Mouse (Mus musculus) midbrain, embryonic 14.5 days (tissue): ENCODE measurements around the gene Zdhhc20. TPM values are rescaled to one million over a fixed set of nuclear protein-coding genes. Genes with fewer than 3 reads are reported as not detected.

Experiments used
- ATAC-seq: fragments of 200-750 bp; cut with Nextera tagmentation; 2 replicates; pipeline ENCODE4 v1.8.0; 2017; ENCODE audit warnings: moderate number of reproducible peaks, moderate library complexity; ENCODE audit not compliant: low FRiP score, low TSS enrichment
- DNase-seq: peaks from one replicate; pipeline ENCODE4 v3.0.0-alpha.2; 2015
- H3K27ac ChIP-seq: fragments of 300-500 bp; sonication (generic); replicated peaks from 2 replicates; pipeline ENCODE4 v1.5.1; 2014; ENCODE audit warnings: mild to moderate bottlenecking, low read depth, low read length, moderate library complexity
- H3K27me3 ChIP-seq: fragments of 300-500 bp; sonication (generic); 2 replicates; pipeline ENCODE4 v1.6.1; 2014; ENCODE audit warnings: low read length, control low read depth, mixed read lengths; ENCODE audit not compliant: control insufficient read depth, insufficient read depth
- H3K36me3 ChIP-seq: fragments of 300-500 bp; sonication (generic); 2 replicates; pipeline ENCODE4 v1.6.1; 2014; ENCODE audit warnings: low read length, control low read depth; ENCODE audit not compliant: control insufficient read depth, insufficient read depth
- H3K4me1 ChIP-seq: fragments of 300-500 bp; sonication (generic); 2 replicates; pipeline ENCODE4 v1.6.1; 2014; ENCODE audit warnings: mild to moderate bottlenecking, antibody characterized with exemption, low read length, control low read depth; ENCODE audit not compliant: control insufficient read depth, insufficient read depth
- H3K4me2 ChIP-seq: fragments of 300-500 bp; sonication (generic); 2 replicates; pipeline ENCODE4 v1.6.1; 2014; ENCODE audit warnings: mild to moderate bottlenecking, low read length, moderate library complexity
- H3K4me3 ChIP-seq: fragments of 300-500 bp; sonication (generic); replicated peaks from 2 replicates; pipeline ENCODE4 v1.5.1; 2014; ENCODE audit warnings: low read depth, low read length
- H3K9ac ChIP-seq: fragments of 300-500 bp; sonication (generic); replicated peaks from 2 replicates; pipeline ENCODE4 v1.6.1; 2014; ENCODE audit warnings: mild to moderate bottlenecking, low read length, moderate library complexity
- H3K9me3 ChIP-seq: fragments of 300-500 bp; sonication (generic); 2 replicates; pipeline ENCODE4 v1.6.1; 2016; ENCODE audit warnings: low read length, control low read depth, mixed read lengths; ENCODE audit not compliant: control insufficient read depth
- WGBS: fragments of 180-500 bp; shearing (Covaris S2); extraction: QIAGEN DNeasy Blood & Tissue Kit; methylation state at CpG from one replicate; pipeline ENCODE4 v1.1.7; 2014; 5-methylcytosine and 5-hydroxymethylcytosine counted together
- polyA plus RNA-seq: library from polyadenylated mRNA; unstranded; fragments of >200 nt; fragmentation: Nextera tagmentation; extraction: Ambion mirVana; gene quantifications from 2 replicates; pipeline ENCODE4 v1.2.1, GENCODE M21; 2014

Gene Zdhhc20
- polyA plus RNA-seq, 1 experiment from 2014 or later = 43.2 TPM

GRCm38 (mm10) chr14:57827284-57827683 lies 62.8 kb downstream of the Zdhhc20 start:
- H3K27me3 ChIP-seq = no peaks in the 10 kb centered on the region
- 78% methylated on average over 1 of the region's 1 CpGs for WGBS
- peak overlapping the region; percentile 78; the same call in 1 of the 2 replicates for H3K4me3 ChIP-seq
- no peaks in the 10 kb centered on the region; the same call in 1 of the 2 replicates for H3K36me3 ChIP-seq
- H3K9ac ChIP-seq = peak overlapping the region; percentile 72
- H3K9me3 ChIP-seq = no peaks in the 10 kb centered on the region
- H3K4me1 ChIP-seq = peaks cover 12% of the 10 kb centered on the region
- ATAC-seq (no peak), DNase-seq (no peak)
- peak overlapping the region; percentile 76 for H3K4me2 ChIP-seq
- no peak overlapping the region for H3K27ac ChIP-seq

- peak; percentile 98 for DNase-seq
- Histone ChIP-seq H3K4me1 (peaks cover 12% of the 10 kb centered on the region), H3K27ac (peak within 1 kb of the TSS; percentile 85), H3K4me3 (peak within 1 kb of the TSS; percentile 78), H3K9ac (peak within 1 kb of the TSS; percentile 72), H3K27me3 (no peaks in the 10 kb centered on the region), H3K36me3 (peaks cover 6% of the 10 kb centered on the region), H3K9me3 (no peaks in the 10 kb centered on the region), H3K4me2 (peak within 1 kb of the TSS; percentile 76)
- WGBS = under 1% methylated on average over 96 of the region's 96 CpGs
- ATAC-seq = peak; percentile 94
These were observed 64.0 kb downstream of the Zdhhc20 start, which contains the start of the genes Ska3 and Mrpl57 for GRCm38 (mm10) chr14:57825788-57826751. Gene Ska3 (minus strand): TSS chr14:57826185. Gene Mrpl57 (plus strand): TSS chr14:57826234.

- Histone ChIP-seq H3K4me1 (0 out of 2 replicates have a peak, but pooled peaks cover 3% of the 10 kb centered on the region), H3K9ac (no peak overlapping the region), H3K27me3 (no peaks in the 10 kb centered on the region), H3K36me3 (peaks cover 20% of the 10 kb centered on the region), H3K9me3 (no peaks in the 10 kb centered on the region), H3K27ac (no peak overlapping the region), H3K4me2 (no peak overlapping the region), H3K4me3 (no peak overlapping the region)
- DNase-seq (no peak), ATAC-seq (no peak)
- 95% methylated on average over 4 of the region's 4 CpGs for WGBS
These were observed 69.2 kb downstream of the Zdhhc20 start for GRCm38 (mm10) chr14:57820839-57821238.

- DNase-seq (no peak), ATAC-seq (no peak)
- no peaks in the 10 kb centered on the region for H3K27me3 ChIP-seq
- WGBS = 98% methylated on average over 5 of the region's 5 CpGs
- no peak overlapping the region for H3K4me3 ChIP-seq
- H3K36me3 ChIP-seq = peaks cover 14% of the 10 kb centered on the region
- H3K9ac ChIP-seq = no peak overlapping the region
- H3K4me2 ChIP-seq = no peak overlapping the region
- H3K4me1 ChIP-seq = no peaks in the 10 kb centered on the region
- H3K9me3 ChIP-seq = no peaks in the 10 kb centered on the region
- H3K27ac ChIP-seq = no peak overlapping the region
These were observed 78.2 kb downstream of the Zdhhc20 start for GRCm38 (mm10) chr14:57811844-57812243.

- no peak overlapping the region for H3K4me2 ChIP-seq
- no peaks in the 10 kb centered on the region for H3K9me3 ChIP-seq
- no peak overlapping the region for H3K27ac ChIP-seq
- WGBS = 98% methylated on average over 2 of the region's 2 CpGs
- no peaks in the 10 kb centered on the region for H3K4me1 ChIP-seq
- no peak overlapping the region for H3K4me3 ChIP-seq
- DNase-seq = no peak
- no peak for ATAC-seq
- H3K27me3 ChIP-seq = no peaks in the 10 kb centered on the region
- H3K36me3 ChIP-seq = peaks cover 15% of the 10 kb centered on the region
- no peak overlapping the region for H3K9ac ChIP-seq
These were observed 79.2 kb downstream of the Zdhhc20 start for GRCm38 (mm10) chr14:57810886-57811285.

- H3K9ac ChIP-seq = no peak overlapping the region
These were observed 81.5 kb downstream of the Zdhhc20 start for GRCm38 (mm10) chr14:57808558-57808957.

GRCm38 (mm10) chr14:57803731-57804130 lies 86.3 kb downstream of the Zdhhc20 start:
- Histone ChIP-seq H3K27ac (no peak overlapping the region), H3K27me3 (no peaks in the 10 kb centered on the region), H3K9me3 (no peaks in the 10 kb centered on the region), H3K4me1 (peaks cover 13% of the 10 kb centered on the region), H3K4me3 (no peak overlapping the region), H3K9ac (no peak overlapping the region), H3K36me3 (peaks cover 50% of the 10 kb centered on the region), H3K4me2 (no peak overlapping the region)
- 83% methylated on average over 4 of the region's 4 CpGs for WGBS
- DNase-seq = no peak
- no peak for ATAC-seq

More at GRCm38 (mm10) chr14:57808558-57808957, 81.5 kb downstream of the Zdhhc20 start:
- Histone ChIP-seq H3K4me3 (no peak overlapping the region), H3K36me3 (peaks cover 36% of the 10 kb centered on the region), H3K9me3 (no peaks in the 10 kb centered on the region), H3K4me2 (no peak overlapping the region), H3K4me1 (no peaks in the 10 kb centered on the region), H3K27ac (no peak overlapping the region), H3K27me3 (no peaks in the 10 kb centered on the region)
- ATAC-seq (no peak), DNase-seq (peak; percentile 43)
- 79% methylated on average over 5 of the region's 5 CpGs for WGBS

GRCm38 (mm10) chr14:57797991-57798931 lies 91.8 kb downstream of the Zdhhc20 start, which contains the start of gene Sap18:
Gene Sap18 (plus strand): TSS chr14:57798180.
- peak within 1 kb of the TSS; percentile 82 for H3K9ac ChIP-seq
- peaks cover 16% of the 10 kb centered on the region for H3K36me3 ChIP-seq
- H3K27ac ChIP-seq = peak within 1 kb of the TSS; percentile 78
- H3K4me2 ChIP-seq = peak within 1 kb of the TSS; percentile 78
- no peaks in the 10 kb centered on the region for H3K9me3 ChIP-seq
- DNase-seq = peak; percentile 100
- WGBS = under 1% methylated on average over 95 of the region's 99 CpGs
- H3K27me3 ChIP-seq = no peaks in the 10 kb centered on the region
- H3K4me3 ChIP-seq = peak within 1 kb of the TSS; percentile 83
- peaks cover 13% of the 10 kb centered on the region for H3K4me1 ChIP-seq
- ATAC-seq = peak; percentile 97
